Mouse (Mus musculus) 3134 (cell line): ENCODE results near the gene Ubxn6.

ENCODE experiments used
- DNase-seq: peaks from one replicate; pipeline ENCODE4 v3.0.0-alpha.2; 2011; ENCODE audit warnings: low spot score; ENCODE audit not compliant: insufficient read length; ENCODE audit errors: extremely low read depth

The Ubxn6 gene

DNA sequence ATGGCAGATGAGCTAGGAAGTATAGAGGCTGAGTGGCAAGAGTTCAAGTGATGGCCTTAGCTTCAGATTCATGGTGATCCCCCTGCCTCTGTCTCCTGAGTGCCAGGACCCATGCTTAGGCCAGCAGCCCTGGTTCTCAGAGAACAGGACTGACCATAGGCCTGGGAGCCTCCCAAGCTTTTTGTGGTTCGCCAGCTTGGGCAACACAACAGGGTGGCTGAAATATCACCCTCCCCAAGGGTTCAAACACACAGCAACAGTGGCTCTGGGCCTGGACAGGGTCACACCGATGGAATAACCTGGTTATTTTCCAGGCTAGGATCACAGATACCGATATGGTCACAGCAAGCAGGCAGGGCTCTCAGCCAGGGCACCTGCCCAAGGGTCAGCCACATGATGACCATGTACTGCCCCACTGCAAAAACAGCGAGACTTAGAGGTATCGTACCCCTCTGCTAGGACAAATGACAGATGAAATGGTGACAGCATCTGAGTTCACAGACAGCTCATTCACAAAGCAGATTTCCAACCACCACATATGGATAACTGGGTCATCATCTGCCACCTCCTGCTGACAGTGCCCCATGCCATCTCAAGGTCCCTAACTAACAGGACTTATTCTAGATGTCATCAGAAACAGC is 46.9 kb downstream of the Ubxn6 start:
- DNase-seq = no peak

- DNase-seq = no peak
These were observed 47.9 kb downstream of the Ubxn6 start for GRCm38 (mm10) chr17:56026881-56027280.

DNA sequence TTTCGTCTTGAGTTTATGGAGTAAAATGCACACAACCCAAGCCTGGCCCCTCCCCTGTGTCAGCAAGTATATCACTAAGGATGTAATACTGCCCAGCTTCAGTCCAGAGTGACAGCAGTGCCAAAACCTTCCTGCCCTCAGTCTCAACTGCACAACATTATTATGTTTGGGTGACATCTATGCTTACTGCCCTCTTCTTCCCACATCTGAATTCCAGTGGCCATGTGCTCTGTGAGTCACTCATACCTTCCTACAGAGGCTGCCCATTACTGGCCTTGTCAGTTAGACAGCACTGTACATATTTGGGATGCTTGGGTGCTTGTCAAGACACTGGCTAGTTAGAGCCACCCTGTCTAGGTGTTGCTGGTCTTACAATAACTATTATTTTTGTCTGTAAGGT is 48.5 kb downstream of the Ubxn6 start:
- DNase-seq = peak; percentile 79

DNA sequence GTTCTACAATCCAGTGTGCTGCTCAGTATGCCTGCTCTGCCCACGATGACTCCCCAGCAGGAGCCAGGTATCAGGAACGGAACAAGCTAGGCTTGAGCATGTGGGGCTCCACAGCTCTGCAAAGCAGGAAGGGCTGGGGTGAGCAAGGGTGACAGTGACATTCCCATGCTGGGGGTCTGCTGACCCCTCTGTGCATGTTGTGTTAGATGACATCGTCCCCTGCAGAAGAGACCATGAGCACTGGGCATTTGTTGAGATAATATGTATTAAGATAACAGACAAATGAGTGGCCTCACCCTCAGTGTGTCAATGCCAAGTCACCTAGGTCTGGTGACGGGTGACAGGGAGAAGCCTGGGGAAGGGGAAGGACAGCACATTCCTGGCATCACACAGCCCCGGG is 49.9 kb downstream of the Ubxn6 start:
- DNase-seq = no peak

DNA sequence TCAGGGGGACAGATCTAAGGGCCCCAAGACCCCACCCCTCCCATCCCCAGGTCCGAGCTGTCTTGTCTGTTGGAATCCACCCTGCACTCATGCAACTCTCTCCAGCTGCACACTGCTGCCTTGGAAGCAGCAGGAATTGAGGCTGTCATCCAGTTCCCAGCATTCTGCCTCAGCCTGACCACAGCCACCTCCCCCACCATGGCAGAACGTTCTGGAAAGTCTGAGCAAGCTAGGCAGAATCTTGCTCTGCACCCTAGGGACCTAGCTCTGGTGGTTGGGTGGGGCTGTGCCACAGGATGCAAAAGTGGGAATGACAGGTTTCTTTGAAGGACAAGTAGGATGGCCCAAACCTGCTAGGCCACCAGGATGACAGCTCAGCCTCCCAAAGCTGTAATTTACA is 50.4 kb downstream of the Ubxn6 start:
- DNase-seq = no peak

DNA sequence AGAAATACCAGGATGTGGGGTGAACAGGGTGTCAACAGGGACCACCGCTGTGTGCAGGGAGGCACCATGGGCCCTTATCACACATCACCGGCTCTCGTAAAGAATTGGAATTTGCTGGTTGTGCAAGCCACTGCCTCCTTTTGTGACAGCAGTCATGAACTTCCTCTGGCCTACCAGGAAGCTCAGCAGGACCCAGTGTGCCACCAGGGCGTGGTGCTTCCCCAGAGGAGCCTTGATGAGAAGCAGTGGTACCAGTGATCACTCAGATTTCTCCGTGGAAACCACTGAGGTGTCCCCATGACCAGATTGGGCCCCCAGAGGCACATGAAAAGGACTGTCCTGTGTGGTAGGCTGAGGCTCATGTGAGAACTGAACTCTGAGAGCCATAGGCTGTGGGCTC is 51.4 kb downstream of the Ubxn6 start:
- no peak for DNase-seq

GRCm38 (mm10) chr17:56022989-56023290 is 51.9 kb downstream of the Ubxn6 start:
- DNase-seq = no peak

DNA sequence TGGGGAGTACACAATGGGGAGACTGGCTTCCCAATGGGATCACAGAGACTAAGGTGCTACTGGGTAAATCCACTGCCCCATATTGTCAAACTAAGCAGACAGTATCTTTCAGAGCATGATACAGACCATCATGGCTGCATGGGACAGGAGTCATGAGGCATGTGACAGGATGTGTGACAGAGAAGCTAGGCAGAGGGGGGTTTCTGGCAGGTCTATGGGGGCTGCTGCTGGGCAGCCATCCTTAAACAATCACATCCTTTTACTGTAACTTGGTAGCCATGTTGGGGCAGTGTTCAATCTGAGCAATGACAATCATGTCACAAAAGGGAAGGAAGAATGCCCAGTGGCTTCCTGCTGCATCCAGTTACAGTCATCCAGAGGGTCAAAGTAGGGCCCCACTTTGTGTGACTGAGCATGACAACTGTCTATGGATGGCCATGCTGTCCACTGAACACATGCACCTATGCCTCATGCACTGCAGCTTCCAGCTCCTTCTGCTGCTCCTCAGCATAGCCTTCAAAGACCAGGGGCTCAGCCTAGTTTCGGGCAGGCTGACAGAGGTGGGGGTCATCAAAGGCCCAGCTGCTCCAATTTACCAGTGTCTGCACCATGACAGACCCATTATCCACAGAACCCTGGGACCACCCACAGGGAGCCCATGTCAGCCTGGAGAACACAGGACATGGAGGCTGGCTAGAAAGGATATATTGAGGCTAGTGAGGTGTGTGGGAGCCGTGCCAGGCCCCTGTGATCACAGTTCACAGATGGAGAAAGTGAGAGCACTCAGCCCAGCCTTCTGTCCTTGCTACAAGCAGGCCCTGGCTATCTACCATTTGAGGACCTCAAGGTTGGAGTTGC is 52.5 kb downstream of the Ubxn6 start:
- no peak for DNase-seq

GRCm38 (mm10) chr17:56021161-56021910 is 53.5 kb downstream of the Ubxn6 start:
- no peak for DNase-seq

DNA sequence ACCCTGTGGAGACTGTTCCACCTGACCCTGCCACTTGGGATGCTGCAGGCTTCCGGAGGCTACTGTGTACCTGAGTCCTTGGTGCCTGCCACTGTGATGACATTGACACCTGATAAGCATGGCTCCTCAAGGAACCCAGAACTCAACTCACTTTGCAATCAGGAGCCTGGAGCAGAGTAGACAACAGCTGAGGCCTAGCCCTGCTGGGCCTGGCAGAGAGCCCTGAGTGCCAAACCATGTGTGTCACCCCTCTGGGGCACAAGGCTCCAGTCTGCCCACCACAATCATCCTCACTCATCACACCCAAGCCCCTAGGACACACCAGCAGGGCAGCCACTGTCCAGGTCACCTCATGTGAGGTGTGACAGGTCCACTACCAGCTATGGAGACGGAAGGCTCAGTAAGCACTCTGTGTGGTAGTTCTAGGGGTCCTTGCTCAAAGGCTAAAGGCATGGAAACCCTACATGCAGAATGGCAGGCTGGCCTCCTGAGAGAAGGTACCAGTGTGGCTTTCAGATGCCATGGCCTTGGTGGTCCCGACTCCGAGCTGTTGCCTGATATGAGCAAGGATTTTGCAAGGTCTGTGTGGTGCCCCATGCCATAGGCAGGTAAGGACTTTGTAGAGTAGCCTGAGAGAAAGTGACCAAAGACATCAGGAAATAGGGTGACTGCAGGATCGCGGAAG is 54.3 kb downstream of the Ubxn6 start:
- no peak for DNase-seq

DNA sequence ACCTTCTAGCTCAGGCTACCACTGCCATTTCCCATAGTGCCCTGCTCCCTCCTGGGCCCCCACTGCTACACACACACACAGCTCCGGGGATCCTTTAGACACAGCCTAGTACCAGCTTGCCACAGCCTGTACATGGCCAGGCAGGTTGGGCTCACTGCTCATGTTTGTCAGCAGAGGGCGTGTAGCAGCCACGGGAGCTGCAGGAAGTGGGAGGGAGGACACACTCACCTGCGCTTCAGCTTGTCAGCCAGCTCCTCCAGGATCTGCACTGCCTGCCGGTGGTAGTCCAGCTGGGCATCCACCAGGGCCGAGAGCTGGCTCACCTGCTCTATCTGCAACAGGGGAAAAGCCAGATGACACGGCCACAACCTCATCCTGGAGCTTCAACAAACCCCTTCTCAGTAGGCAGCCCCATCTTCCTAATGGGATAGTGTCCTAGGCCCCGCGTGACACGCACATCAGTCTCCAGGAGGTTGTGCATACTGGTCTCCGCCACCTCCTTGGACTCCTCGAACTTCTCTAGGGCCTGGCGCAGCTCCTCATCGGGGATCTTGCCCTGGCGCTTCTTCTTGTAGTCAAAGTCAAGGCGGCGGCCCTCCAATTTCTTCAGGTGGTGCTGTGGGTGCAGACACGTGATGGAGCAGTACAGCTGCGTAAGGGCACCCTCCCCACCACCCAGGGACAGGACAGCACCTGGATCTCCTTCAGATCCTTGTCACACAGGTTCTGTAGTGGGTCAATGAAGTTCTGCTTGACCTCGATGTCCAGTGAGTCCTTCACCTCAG is 56.3 kb downstream of the Ubxn6 start:
- no peak for DNase-seq

GRCm38 (mm10) chr17:56017848-56018247 is 57.0 kb downstream of the Ubxn6 start:
- DNase-seq = no peak
